In genomic region chr2:103846271-103846670, GRCm38 (mm10) we compare ENCODE assay signal across 26 mouse cellular contexts.
"Had no signal": no experiment of that assay in that cellular context is flagged by ENCODE, and none has a peak within 500 bp of the region (broad histone marks: within the 10 kb centered on the region; RNA-seq: fewer than 3 reads in every experiment).

No protein-coding gene starts in this region.

- H3K4me1 ChIP-seq: heart, embryonic 13.5 days; heart, embryonic 15.5 days; hindbrain, embryonic 13.5 days; hindbrain, embryonic 15.5 days; kidney, embryonic 15.5 days; limb, embryonic 12.5 days; limb, embryonic 15.5 days; liver, embryonic 15.5 days had no signal

- H3K36me3 ChIP-seq: heart, embryonic 13.5 days; heart, embryonic 15.5 days; hindbrain, embryonic 13.5 days; hindbrain, embryonic 15.5 days; kidney, embryonic 15.5 days; limb, embryonic 12.5 days; limb, embryonic 15.5 days; liver, embryonic 13.5 days; liver, embryonic 15.5 days had no signal

- H3K27me3 ChIP-seq: heart, embryonic 13.5 days; heart, embryonic 15.5 days; hindbrain, embryonic 13.5 days; hindbrain, embryonic 15.5 days; kidney, embryonic 15.5 days; limb, embryonic 12.5 days; limb, embryonic 15.5 days; liver, embryonic 13.5 days; liver, embryonic 15.5 days had no signal

- H3K9ac ChIP-seq: heart, embryonic 13.5 days; heart, embryonic 15.5 days; hindbrain, embryonic 13.5 days; hindbrain, embryonic 15.5 days; kidney, embryonic 15.5 days; limb, embryonic 12.5 days; limb, embryonic 15.5 days; liver, embryonic 13.5 days; liver, embryonic 15.5 days had no signal

- DNase-seq: gastrocnemius, postnatal 14 days; gastrocnemius, postnatal 36 days; heart, adult 18-20 months; heart, postnatal 14 days; heart, postnatal 36 days; kidney, adult 11 months; kidney, adult 2 months; kidney, adult 9 months; kidney, postnatal 14 days; kidney, postnatal 36 days; layer of hippocampus, adult 9-11 months; layer of hippocampus, postnatal 36 days; left cerebral cortex, postnatal 4 days; liver, embryonic 13.5 days; lung, adult 18-20 months had no signal

- H3K9me3 ChIP-seq: heart, embryonic 15.5 days; hindbrain, embryonic 13.5 days; hindbrain, embryonic 15.5 days; kidney, embryonic 15.5 days; limb, embryonic 12.5 days; limb, embryonic 15.5 days; liver, embryonic 13.5 days; liver, embryonic 15.5 days had no signal

- H3K4me2 ChIP-seq: heart, embryonic 11.5 days; heart, embryonic 13.5 days; heart, embryonic 15.5 days; hindbrain, embryonic 13.5 days; hindbrain, embryonic 15.5 days; kidney, embryonic 15.5 days; limb, embryonic 12.5 days; limb, embryonic 15.5 days; liver, embryonic 13.5 days; liver, embryonic 15.5 days had no signal

- H3K27ac ChIP-seq: heart, embryonic 13.5 days; heart, embryonic 15.5 days; hindbrain, embryonic 13.5 days; hindbrain, embryonic 15.5 days; hindbrain, postnatal 0 days; kidney, embryonic 15.5 days; kidney, postnatal 0 days; limb, embryonic 12.5 days; limb, embryonic 15.5 days; liver, embryonic 13.5 days; liver, embryonic 15.5 days had no signal

- ATAC-seq: hindbrain, postnatal 0 days had no signal

- H3K4me3 ChIP-seq: heart, embryonic 13.5 days; heart, embryonic 15.5 days; hindbrain, embryonic 13.5 days; hindbrain, embryonic 15.5 days; kidney, embryonic 15.5 days; limb, embryonic 12.5 days; limb, embryonic 15.5 days; liver, embryonic 13.5 days; liver, embryonic 15.5 days had no signal
